Mouse (Mus musculus): Measurements from ENCODE around the gene Hist1h3f. TPM values are rescaled to one million over a fixed set of nuclear protein-coding genes. Genes with fewer than 3 reads are reported as not detected.
"Not testable (repeated sequence)": the region's sequence is repeated elsewhere in the genome, so short reads cannot be mapped to it uniquely, and the experiment has no call there.

Hist1h3f gene
- polyA plus RNA-seq, 1 experiment from 2014 or later = 0.21 TPM

- H3K9ac ChIP-seq = peak overlapping the region; percentile 58; the same call in 1 of the 2 replicates
- peaks cover 11% of the 10 kb centered on the region for H3K4me1 ChIP-seq (replicated peaks)
- peak overlapping the region; percentile 78 for H3K4me2 ChIP-seq
- WGBS = 0% methylated on average over 2 of the region's 5 CpGs
- H3K36me3 ChIP-seq; H3K27me3 ChIP-seq; ATAC-seq (ENCODE audit: low FRiP score, low read depth); H3K9me3 ChIP-seq: not testable (repeated sequence)
- H3K27ac ChIP-seq (replicated peaks) = peak overlapping the region; percentile 97
- peak overlapping the region; percentile 49 for H3K4me3 ChIP-seq
Observed at GRCm38 (mm10) chr13:23561531-23561882, 17.7 kb downstream of the Hist1h3f start.

- peak within 1 kb of the TSS; percentile 97 for H3K27ac ChIP-seq (replicated peaks)
- not testable (repeated sequence) for H3K27me3 ChIP-seq; H3K4me1 ChIP-seq (replicated peaks); H3K36me3 ChIP-seq; H3K9me3 ChIP-seq
- H3K4me3 ChIP-seq = peak within 1 kb of the TSS; percentile 49
- H3K9ac ChIP-seq = peak within 1 kb of the TSS; percentile 58
- peak within 1 kb of the TSS; percentile 78 for H3K4me2 ChIP-seq
- under 1% methylated on average over 53 of the region's 67 CpGs for WGBS
- ATAC-seq (ENCODE audit: low FRiP score, low read depth) = peak; percentile 97
Observed at GRCm38 (mm10) chr13:23561883-23562659, 18.2 kb downstream of the Hist1h3f start, which contains the start of gene Hist1h3e. Gene Hist1h3e (minus strand): TSS chr13:23562369.

GRCm38 (mm10) chr13:23562699-23563462, 19.0 kb downstream of the Hist1h3f start:
- H3K4me2 ChIP-seq = peak overlapping the region; percentile 78
- H3K9me3 ChIP-seq = no peaks in the 10 kb centered on the region
- peak overlapping the region; percentile 97 for H3K27ac ChIP-seq (replicated peaks)
- H3K4me3 ChIP-seq = peak overlapping the region; percentile 49
- peak overlapping the region; percentile 58 for H3K9ac ChIP-seq
- ATAC-seq (ENCODE audit: low FRiP score, low read depth) = peak; percentile 68
- peaks cover 7% of the 10 kb centered on the region for H3K4me1 ChIP-seq (replicated peaks)
- WGBS = 3% methylated on average over 18 of the region's 18 CpGs
- H3K27me3 ChIP-seq = no peaks in the 10 kb centered on the region
- no peaks in the 10 kb centered on the region for H3K36me3 ChIP-seq

- Histone ChIP-seq H3K27me3 (no peaks in the 10 kb centered on the region), H3K9me3 (no peaks in the 10 kb centered on the region), H3K4me1 (replicated peaks) (peaks cover 8% of the 10 kb centered on the region), H3K36me3 (no peaks in the 10 kb centered on the region), H3K9ac (no peak overlapping the region), H3K27ac (replicated peaks) (no peak overlapping the region), H3K4me3 (no peak overlapping the region), H3K4me2 (no peak overlapping the region)
- no peak for ATAC-seq (ENCODE audit: low FRiP score, low read depth)
- 84% methylated on average over 2 of the region's 2 CpGs for WGBS
Observed at GRCm38 (mm10) chr13:23564482-23564881, 20.6 kb downstream of the Hist1h3f start.

GRCm38 (mm10) chr13:23570261-23571021, 26.6 kb downstream of the Hist1h3f start:
- Histone ChIP-seq H3K27ac (replicated peaks) (peak overlapping the region; percentile 96), H3K4me2 (peak overlapping the region; percentile 58), H3K4me3 (peak overlapping the region; percentile 44), H3K9ac (peak overlapping the region; percentile 49), H3K4me1 (replicated peaks) (peaks cover 30% of the 10 kb centered on the region)
- not testable (repeated sequence) for H3K36me3 ChIP-seq; ATAC-seq (ENCODE audit: low FRiP score, low read depth); H3K27me3 ChIP-seq; H3K9me3 ChIP-seq
- WGBS = 1% methylated on average over 28 of the region's 41 CpGs

- peaks cover 32% of the 10 kb centered on the region for H3K4me1 ChIP-seq (replicated peaks)
- WGBS = 0% methylated on average over 18 of the region's 18 CpGs
- H3K4me3 ChIP-seq = peak within 1 kb of the TSS; percentile 44
- H3K27me3 ChIP-seq = no peaks in the 10 kb centered on the region
- no peaks in the 10 kb centered on the region for H3K9me3 ChIP-seq
- H3K9ac ChIP-seq = peak within 1 kb of the TSS; percentile 50
- H3K4me2 ChIP-seq = peak within 1 kb of the TSS; percentile 58
- H3K36me3 ChIP-seq = no peaks in the 10 kb centered on the region
- peak; percentile 96 for ATAC-seq (ENCODE audit: low FRiP score, low read depth)
- peak within 1 kb of the TSS; percentile 96 for H3K27ac ChIP-seq (replicated peaks)
Observed at GRCm38 (mm10) chr13:23571022-23571503, 27.2 kb downstream of the Hist1h3f start, which contains the start of the genes Hist1h2ae and Hist1h2bg. Gene Hist1h2ae (minus strand): TSS chr13:23571220. Gene Hist1h2bg (plus strand): TSS chr13:23571396.

- H3K4me1 ChIP-seq (replicated peaks) = peaks cover 38% of the 10 kb centered on the region
- peak overlapping the region; percentile 96 for H3K27ac ChIP-seq (replicated peaks)
- H3K27me3 ChIP-seq; ATAC-seq (ENCODE audit: low FRiP score, low read depth); H3K36me3 ChIP-seq; H3K9me3 ChIP-seq: not testable (repeated sequence)
- peak overlapping the region; percentile 50 for H3K9ac ChIP-seq
- peak overlapping the region; percentile 44 for H3K4me3 ChIP-seq
- H3K4me2 ChIP-seq = peak overlapping the region; percentile 58
- under 1% methylated on average over 18 of the region's 34 CpGs for WGBS
Observed at GRCm38 (mm10) chr13:23571504-23572217, 27.8 kb downstream of the Hist1h3f start.

- Histone ChIP-seq H3K4me3 (peak overlapping the region; percentile 44), H3K4me2 (peak overlapping the region; percentile 58), H3K27ac (replicated peaks) (peak overlapping the region; percentile 96), H3K4me1 (replicated peaks) (peaks cover 41% of the 10 kb centered on the region), H3K9me3 (no peaks in the 10 kb centered on the region), H3K36me3 (no peaks in the 10 kb centered on the region), H3K9ac (peak overlapping the region; percentile 50), H3K27me3 (no peaks in the 10 kb centered on the region)
- WGBS = 43% methylated on average over 2 of the region's 2 CpGs
- ATAC-seq (ENCODE audit: low FRiP score, low read depth) = no peak
Observed at GRCm38 (mm10) chr13:23572218-23573033, 28.6 kb downstream of the Hist1h3f start.

- H3K4me3 ChIP-seq = peak overlapping the region; percentile 38
- not testable (repeated sequence) for ATAC-seq (ENCODE audit: low FRiP score, low read depth); H3K9me3 ChIP-seq; H3K27me3 ChIP-seq; H3K36me3 ChIP-seq
- peak overlapping the region; percentile 29; the same call in 1 of the 2 replicates for H3K9ac ChIP-seq
- peaks cover 41% of the 10 kb centered on the region for H3K4me1 ChIP-seq (replicated peaks)
- H3K27ac ChIP-seq (replicated peaks) = peak overlapping the region; percentile 87
- H3K4me2 ChIP-seq = peak overlapping the region; percentile 58
- WGBS = 8% methylated on average over 20 of the region's 20 CpGs
Observed at GRCm38 (mm10) chr13:23573034-23573897, 29.4 kb downstream of the Hist1h3f start.
